Mouse (Mus musculus): ENCODE results near the gene Fam50a.
"Not testable (repeated sequence)": the region's sequence is repeated elsewhere in the genome, so short reads cannot be mapped to it uniquely, and the experiment has no call there.

Gene Fam50a

DNA sequence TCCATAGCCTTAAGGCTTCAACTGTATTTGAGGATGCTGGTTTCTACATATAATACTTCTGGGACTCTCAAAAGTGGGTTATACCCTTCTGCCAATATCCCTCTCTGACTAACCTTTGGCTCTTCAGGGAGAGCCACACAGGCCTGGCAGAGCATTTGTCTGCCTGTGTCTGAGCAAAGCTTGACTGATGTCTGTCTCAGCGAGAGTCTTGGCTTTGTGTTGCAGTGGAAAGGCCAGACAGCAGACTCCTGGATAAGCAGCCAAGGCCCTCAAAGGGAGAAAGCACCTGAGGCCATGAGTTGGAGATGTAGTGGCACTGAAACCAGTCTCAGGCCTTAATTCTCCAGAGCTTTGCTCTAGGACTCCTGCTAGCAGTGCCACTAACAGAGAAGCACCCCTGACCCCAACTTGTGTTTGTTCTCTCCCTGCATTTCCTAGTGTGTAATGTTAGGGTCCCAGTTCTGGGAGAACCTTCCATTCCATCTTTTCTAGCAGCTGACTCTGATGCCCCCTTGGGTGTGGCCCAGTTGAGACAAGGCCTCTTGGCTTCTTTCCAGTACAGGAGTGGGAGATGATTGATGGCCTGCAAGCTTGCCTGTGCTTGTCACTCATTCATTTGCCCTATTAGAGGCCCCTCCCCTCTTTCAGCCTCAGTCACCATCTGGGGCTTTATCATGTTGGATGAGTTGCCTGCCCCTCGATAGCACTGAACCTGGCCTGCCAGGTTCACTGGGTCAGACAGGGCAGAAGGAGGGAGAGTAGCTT lies 17.5 kb downstream of the Fam50a start:
- DNase-seq (ENCODE audit: low spot score in 2 of 2): no peak

DNA sequence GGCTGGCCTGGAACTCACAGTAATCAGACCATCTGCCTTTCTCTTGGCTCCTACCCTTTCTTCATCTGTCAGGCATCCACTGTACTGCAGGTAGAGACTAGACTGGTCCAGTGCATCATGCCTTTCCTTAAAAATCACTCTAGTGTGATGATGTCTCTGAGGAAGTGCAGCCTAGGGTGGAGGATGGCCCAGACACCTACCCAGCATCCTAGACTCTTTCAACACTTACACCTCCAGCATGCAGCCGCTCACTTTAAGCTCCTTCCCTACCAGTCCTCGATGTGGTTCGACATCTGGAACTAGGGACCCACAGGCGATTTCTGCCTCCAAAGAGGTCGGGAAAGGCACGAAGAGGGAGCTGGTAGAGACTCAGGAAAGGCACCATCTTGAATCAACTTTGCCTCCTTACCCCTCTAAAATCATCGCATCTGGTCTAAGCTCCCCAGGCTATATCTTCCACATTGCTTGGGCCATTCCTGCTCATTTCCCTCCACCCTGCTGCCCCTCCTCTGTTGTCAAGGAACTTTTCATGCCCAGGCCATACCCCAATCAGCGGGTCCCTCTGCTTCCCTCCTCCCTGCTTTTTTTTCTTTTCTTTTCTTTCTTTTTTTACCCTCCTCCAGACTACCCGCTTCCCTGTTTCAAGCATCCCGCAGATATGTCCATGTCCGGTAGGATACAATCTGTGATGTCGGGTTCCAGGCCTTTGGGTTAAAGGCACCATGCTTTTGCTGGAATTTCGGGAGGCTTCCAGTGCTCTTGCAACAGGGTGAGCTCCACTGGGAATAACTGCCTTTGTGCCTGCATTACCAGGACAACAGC lies 40.0 kb downstream of the Fam50a start:
- DNase-seq (ENCODE audit: low spot score in 2 of 2): no peak

DNA sequence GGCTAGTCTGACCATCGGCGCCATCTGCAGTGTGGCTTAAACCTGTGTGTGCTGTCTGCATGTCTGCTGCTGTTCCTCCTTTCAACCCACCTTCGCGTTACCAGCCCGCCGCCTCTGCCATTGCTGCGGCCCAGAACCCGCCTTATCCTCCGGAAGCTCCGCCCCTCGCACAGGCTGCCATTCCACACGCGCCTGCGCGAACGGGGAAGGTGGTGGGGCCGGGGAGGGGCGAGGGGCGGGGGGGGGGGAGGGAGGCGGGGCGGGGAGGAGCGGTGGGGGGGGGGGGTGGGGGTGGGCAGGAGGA lies 40.6 kb downstream of the Fam50a start, which contains the start of gene Lage3:
TSS of gene Lage3 (minus strand) at position 152 of the 304 bp plus-strand sequence.
- DNase-seq (ENCODE audit: low spot score in 2 of 2): peak; percentile 65 to 78

DNA sequence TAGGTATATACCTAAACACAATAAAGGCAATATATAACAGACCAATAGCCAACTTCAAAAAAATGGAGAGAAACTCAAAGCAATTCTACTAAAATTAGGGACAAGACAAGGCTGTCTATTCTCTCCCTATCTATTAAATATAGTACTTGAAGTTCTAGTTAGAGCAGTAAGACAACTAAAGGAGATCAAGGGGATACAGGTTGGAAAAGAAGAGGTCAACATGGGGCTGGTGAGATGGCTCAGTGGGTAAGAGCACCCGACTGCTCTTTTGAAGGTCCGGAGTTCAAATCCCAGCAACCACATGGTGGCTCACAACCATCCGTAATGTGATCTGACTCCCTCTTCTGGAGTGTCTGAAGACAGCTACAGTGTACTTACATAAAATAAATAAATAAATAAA lies 44.2 kb downstream of the Fam50a start:
- not testable (repeated sequence) for DNase-seq (ENCODE audit: low spot score in 2 of 2)

DNA sequence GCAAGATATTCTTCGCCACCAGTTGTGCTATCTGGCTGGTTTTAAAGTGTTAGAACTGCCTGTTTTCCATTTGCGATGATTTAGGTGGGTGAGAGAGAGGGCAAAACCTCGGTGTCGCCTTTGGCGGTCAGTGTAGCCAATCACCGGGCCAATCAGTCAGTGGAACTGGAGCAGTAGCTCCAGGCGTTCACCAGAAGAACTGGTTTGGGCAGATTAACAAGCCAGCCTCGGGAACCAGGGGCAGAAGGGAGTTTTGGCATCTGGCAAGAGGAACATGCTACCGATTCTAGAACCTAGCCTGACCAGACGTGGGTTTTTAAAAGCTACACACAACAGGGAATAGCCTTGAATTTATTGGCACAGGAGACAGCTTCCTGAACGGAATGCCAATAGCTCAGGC lies 46.3 kb downstream of the Fam50a start:
- DNase-seq (ENCODE audit: low spot score in 2 of 2): no peak

DNA sequence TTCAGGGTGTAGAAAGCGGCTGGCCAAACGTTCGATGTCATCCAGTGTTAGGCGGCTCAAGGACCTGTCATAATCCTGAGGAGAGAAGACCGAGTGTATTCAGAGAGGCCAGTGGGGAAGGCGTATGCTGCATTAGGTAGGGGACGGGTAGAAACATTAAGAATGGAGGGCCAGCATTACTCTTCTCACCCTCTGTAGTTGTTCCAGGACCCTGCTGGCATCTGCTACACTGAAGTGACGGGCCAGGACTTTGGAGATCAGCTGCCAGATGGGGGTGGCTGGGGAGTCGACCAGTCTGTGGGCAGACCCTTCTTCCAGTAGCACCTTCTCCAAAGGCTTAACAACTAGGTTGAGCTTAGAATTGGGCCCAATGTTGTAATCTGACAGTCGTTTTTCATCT lies 54.7 kb downstream of the Fam50a start:
- no peak for DNase-seq (ENCODE audit: low spot score in 2 of 2)

DNA sequence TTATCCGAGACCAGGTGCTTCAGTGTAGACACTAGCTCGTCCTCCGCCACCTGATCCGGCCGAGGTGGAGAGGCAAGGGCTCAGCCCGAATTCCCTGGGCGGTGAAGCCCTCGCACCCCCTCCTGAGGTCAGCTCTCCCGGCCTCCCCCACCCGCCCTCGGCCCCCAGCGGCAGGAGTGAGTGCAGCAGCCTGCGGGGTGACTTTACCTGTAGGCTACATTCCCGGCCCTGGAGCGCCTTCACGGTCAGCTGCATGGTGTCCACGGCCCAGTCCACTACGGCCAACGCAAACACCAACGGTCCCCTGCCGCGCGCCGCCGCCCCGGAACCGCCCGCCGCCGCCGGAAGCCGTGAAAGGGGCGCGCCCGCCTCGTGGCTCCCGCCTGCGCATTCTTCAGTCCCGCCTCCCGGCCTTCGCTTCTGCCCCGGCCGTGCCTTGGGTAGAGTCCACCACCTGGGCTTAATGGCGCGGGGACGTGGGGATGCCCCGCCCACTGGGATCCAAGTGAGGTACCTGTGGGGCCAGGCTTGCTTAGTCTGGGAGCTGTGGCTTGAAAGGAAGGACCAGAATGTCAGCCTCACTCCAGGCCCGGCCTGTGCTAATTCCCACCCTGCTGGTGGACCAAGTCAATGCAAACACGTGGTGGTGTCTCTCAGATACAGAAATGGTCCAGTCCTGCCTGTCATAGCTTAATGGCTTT lies 55.5 kb downstream of the Fam50a start:
- DNase-seq (ENCODE audit: low spot score in 2 of 2): peak; percentile 21 to 51
